Comparison of ENCODE assay signal across 12 mouse cellular contexts in genomic region chr2:167767371-167767770, GRCm38 (mm10).
"Had no signal": no experiment of that assay in that cellular context is flagged by ENCODE, and none has a peak within 500 bp of the region (broad histone marks: within the 10 kb centered on the region; RNA-seq: fewer than 3 reads in every experiment).

No protein-coding gene starts in this region.

- H3K27me3 ChIP-seq: hindbrain, embryonic 15.5 days; liver, embryonic 13.5 days; midbrain, embryonic 13.5 days; neural tube, embryonic 13.5 days had no signal

- H3K9ac ChIP-seq: hindbrain, embryonic 15.5 days; liver, embryonic 13.5 days; midbrain, embryonic 13.5 days; neural tube, embryonic 13.5 days had no signal

- H3K4me3 ChIP-seq: hindbrain, embryonic 15.5 days; liver, embryonic 13.5 days; midbrain, embryonic 10.5 days; midbrain, embryonic 13.5 days; myocyte; neural tube, embryonic 13.5 days had no signal

- H3K9me3 ChIP-seq: hindbrain, embryonic 15.5 days; liver, embryonic 13.5 days; midbrain, embryonic 10.5 days; midbrain, embryonic 13.5 days; neural tube, embryonic 13.5 days had no signal

- DNase-seq: layer of hippocampus, adult 9-11 months; liver, embryonic 13.5 days; lung, adult 2 months; thymus, postnatal 25 days had no signal

- ATAC-seq: midbrain, embryonic 16.5 days had no signal

- H3K36me3 ChIP-seq: hindbrain, embryonic 15.5 days; liver, embryonic 13.5 days; midbrain, embryonic 10.5 days; midbrain, embryonic 13.5 days; neural tube, embryonic 13.5 days had no signal

- H3K4me2 ChIP-seq: hindbrain, embryonic 15.5 days; liver, embryonic 13.5 days; midbrain, embryonic 13.5 days; neural tube, embryonic 13.5 days had no signal

- H3K27ac ChIP-seq: hindbrain, embryonic 15.5 days; kidney, postnatal 0 days; liver, embryonic 13.5 days; macrophage; midbrain, embryonic 13.5 days; neural tube, embryonic 13.5 days had no signal
